Mouse (Mus musculus): Measurements from ENCODE around the gene Rag1.

DNA sequence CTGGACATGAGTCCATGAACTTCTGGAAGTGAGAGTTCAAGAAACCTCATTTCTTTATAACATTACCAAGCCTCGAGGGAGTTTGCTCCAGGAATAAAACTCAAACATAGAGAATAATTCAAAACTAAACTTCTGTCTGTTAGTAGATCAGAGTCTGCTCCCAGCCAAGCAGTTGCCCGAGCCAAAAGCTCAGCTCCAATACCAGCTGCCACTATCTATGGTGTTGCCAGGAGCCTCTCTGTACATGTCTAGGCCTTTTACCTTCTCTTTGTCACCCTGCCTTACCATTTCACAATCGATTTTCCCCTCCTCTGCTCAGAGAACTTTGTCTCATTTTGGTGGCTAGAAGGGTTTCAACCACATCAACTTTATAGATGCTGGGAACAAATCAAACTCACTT lies 24.2 kb upstream of the Rag1 start:
- TF ChIP-seq CTCF (IDR thresholded peaks at IDR 0.05; ENCODE audit: control insufficient read depth, insufficient read depth, low read length) (no peak), POLR2A (IDR thresholded peaks at IDR 0.05; ENCODE audit: borderline replicate concordance, control insufficient read depth, low read depth, low read length) (no peak)
